Mouse (Mus musculus): ENCODE data around the gene Fam120a.

DNA sequence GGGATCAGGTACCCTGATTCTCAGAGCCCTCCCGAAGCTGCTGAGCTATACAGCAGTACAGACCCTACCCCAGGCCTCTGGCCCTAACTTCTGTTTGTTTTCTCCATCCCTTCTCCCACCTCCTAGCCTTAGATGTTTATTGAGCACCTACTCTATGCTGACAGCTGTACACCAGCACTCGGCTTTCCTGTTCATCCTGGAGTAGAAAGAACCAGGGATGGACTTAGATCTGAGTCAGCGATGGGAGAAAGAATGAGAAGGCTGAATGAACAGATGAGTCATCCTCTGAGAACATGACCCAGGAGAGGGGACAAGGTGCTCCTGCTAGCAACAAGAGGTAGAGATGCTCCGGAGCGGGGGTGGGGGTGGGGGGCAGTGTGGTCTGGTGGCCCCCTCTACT lies 95.1 kb downstream of the Fam120a start:
- TF ChIP-seq CTCF (IDR thresholded peaks at IDR 0.05; ENCODE audit: low read depth, low read length), result no peak
- TF ChIP-seq POLR2AphosphoS5 (IDR thresholded peaks at IDR 0.05; ENCODE audit: insufficient replicate concordance, low read depth, low read length), result no peak
- no peak for TF ChIP-seq GATA1 (IDR thresholded peaks at IDR 0.05; ENCODE audit: borderline replicate concordance, low read length)
- no peak for TF ChIP-seq TAL1 (conservative IDR thresholded peaks at IDR 0.05; ENCODE audit: low read depth, low read length)
- no peak for TF ChIP-seq GATA2 (IDR thresholded peaks at IDR 0.05; ENCODE audit: borderline replicate concordance, low read depth, low read length)
